Comparison of ENCODE assay signal across 30 mouse cellular contexts in the genomic region with DNA sequence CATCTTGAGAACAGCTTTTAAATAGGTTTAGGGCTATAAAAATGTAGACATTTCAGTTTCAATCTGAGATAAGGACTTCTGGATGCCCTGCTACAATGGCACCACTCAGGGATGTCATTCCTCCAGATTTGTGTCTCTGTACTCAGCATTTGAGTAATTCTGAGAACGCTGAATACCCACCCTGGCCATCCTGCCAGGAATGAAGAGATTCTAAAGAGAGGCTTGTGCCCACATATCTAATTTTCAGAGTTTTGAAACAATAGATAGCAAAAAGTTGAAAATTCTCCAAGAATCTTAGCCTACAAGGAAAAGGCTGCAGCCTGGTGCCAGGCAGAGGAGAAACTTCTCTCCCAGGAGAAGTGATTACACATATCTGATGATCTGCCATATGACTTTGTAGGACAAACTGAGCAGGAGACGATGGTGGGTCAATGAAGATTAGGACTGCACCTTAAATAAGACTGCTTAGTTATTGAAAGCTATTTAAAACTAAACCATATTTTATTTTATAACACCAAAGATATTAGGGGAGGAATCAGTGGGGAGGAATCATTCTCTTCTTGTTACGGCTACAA. TPM values are rescaled to one million over a fixed set of nuclear protein-coding genes. Genes with fewer than 3 reads are reported as not detected.
"Had no signal": no experiment of that assay in that cellular context is flagged by ENCODE, and none has a peak within 500 bp of the region (broad histone marks: within the 10 kb centered on the region; RNA-seq: fewer than 3 reads in every experiment).

No protein-coding gene starts in this region.

- H3K36me3 ChIP-seq: limb, embryonic 12.5 days; limb, embryonic 13.5 days; limb, embryonic 15.5 days; liver, embryonic 12.5 days; liver, embryonic 13.5 days; liver, embryonic 15.5 days; lung, embryonic 15.5 days; midbrain, embryonic 10.5 days; midbrain, embryonic 12.5 days; midbrain, embryonic 13.5 days; neural tube, embryonic 12.5 days had no signal

- H3K4me2 ChIP-seq: limb, embryonic 12.5 days; limb, embryonic 13.5 days; limb, embryonic 15.5 days; liver, embryonic 11.5 days; liver, embryonic 12.5 days; liver, embryonic 13.5 days; liver, embryonic 15.5 days; lung, embryonic 14.5 days; lung, embryonic 15.5 days; midbrain, embryonic 11.5 days; midbrain, embryonic 12.5 days; midbrain, embryonic 13.5 days; neural tube, embryonic 12.5 days had no signal

- H3K9me3 ChIP-seq: limb, embryonic 12.5 days; limb, embryonic 13.5 days; limb, embryonic 15.5 days; liver, embryonic 12.5 days; liver, embryonic 13.5 days; liver, embryonic 15.5 days; lung, embryonic 15.5 days; megakaryocyte, embryonic 14.5 days; midbrain, embryonic 10.5 days; midbrain, embryonic 12.5 days; midbrain, embryonic 13.5 days; neural tube, embryonic 12.5 days had no signal

- H3K9ac ChIP-seq: limb, embryonic 12.5 days; limb, embryonic 13.5 days; limb, embryonic 15.5 days; liver, embryonic 12.5 days; liver, embryonic 13.5 days; liver, embryonic 14.5 days; liver, embryonic 15.5 days; liver, postnatal 0 days; lung, embryonic 14.5 days; lung, embryonic 15.5 days; midbrain, embryonic 12.5 days; midbrain, embryonic 13.5 days; neural tube, embryonic 12.5 days had no signal

- DNase-seq: left cerebral cortex, postnatal 4 days; liver; liver, embryonic 13.5 days; liver, postnatal 0 days; lung, adult 18-20 months; lung, adult 2 months; lung, embryonic 14.5 days; lung, postnatal 10 days; lung, postnatal 14 days; lung, postnatal 36 days; lung, postnatal 4 days; midbrain, embryonic 14.5 days had no signal

- H3K27ac ChIP-seq: left cerebral cortex, adult 2 months; limb, embryonic 12.5 days; limb, embryonic 13.5 days; limb, embryonic 15.5 days; liver, embryonic 12.5 days; liver, embryonic 13.5 days; liver, embryonic 14.5 days; liver, embryonic 15.5 days; lung, embryonic 15.5 days; macrophage; midbrain, embryonic 10.5 days; midbrain, embryonic 12.5 days; midbrain, embryonic 13.5 days; neural tube, embryonic 12.5 days had no signal

- H3K4me1 ChIP-seq: limb, embryonic 12.5 days; limb, embryonic 13.5 days; limb, embryonic 15.5 days; liver, embryonic 12.5 days; liver, embryonic 13.5 days; liver, embryonic 15.5 days; megakaryocyte, embryonic 14.5 days; midbrain, embryonic 10.5 days; midbrain, embryonic 12.5 days; midbrain, embryonic 13.5 days; neural tube, embryonic 12.5 days had no signal

- H3K4me3 ChIP-seq: left cerebral cortex, adult 2 months; limb, embryonic 12.5 days; limb, embryonic 13.5 days; limb, embryonic 15.5 days; liver, embryonic 12.5 days; liver, embryonic 13.5 days; liver, embryonic 15.5 days; lung, embryonic 15.5 days; megakaryocyte, embryonic 14.5 days; midbrain, embryonic 10.5 days; midbrain, embryonic 12.5 days; midbrain, embryonic 13.5 days; neural tube, embryonic 12.5 days had no signal

- ATAC-seq: liver, embryonic 12.5 days; liver, postnatal 0 days; lung, postnatal 0 days; midbrain, embryonic 13.5 days; midbrain, embryonic 16.5 days had no signal

- H3K27me3 ChIP-seq: limb, embryonic 12.5 days; limb, embryonic 13.5 days; limb, embryonic 15.5 days; liver, embryonic 12.5 days; liver, embryonic 13.5 days; liver, embryonic 15.5 days; lung, embryonic 15.5 days; megakaryocyte, embryonic 14.5 days; midbrain, embryonic 12.5 days; midbrain, embryonic 13.5 days; neural tube, embryonic 12.5 days had no signal

RNA-seq across cellular contexts. Expression of a gene that starts 32.5 kb away (rescaled TPM):
- polyA plus RNA-seq: lung, adult 2 months; macrophage had no signal
